Mouse (Mus musculus): Measurements from ENCODE around the gene Cacna1a.

DNA sequence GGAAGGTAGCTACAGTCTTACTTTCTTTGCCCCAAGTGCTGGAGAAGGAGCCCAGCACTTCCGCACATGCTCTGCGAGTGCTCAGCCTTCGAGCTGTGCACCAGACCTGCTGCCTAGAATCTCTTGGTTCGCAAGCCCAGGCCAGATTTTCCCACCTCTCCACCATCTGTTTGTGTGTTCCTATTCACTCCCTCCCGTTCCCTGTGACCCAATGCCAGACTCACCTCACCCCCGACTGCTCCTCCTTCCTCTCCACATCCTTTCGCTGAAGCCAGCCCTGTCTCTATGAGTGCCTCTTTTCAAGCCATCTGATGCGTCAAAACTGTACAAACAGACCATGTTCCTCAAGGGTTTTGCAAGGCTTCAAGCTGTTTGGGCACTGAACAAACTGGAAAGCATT is 38.3 kb downstream of the Cacna1a start:
- TF ChIP-seq CTCF (IDR thresholded peaks at IDR 0.05 in 2 of 3, conservative IDR thresholded peaks at IDR 0.05 in 1 of 3; ENCODE audit: control insufficient read depth in 1 of 3, insufficient read depth in 1 of 3, low read depth in 2 of 3, low read length in 3 of 3, poor library complexity in 1 of 3, severe bottlenecking in 1 of 3) (no peak), SIN3A (IDR thresholded peaks at IDR 0.05; ENCODE audit: low read length) (no peak), CHD2 (IDR thresholded peaks at IDR 0.05; ENCODE audit: low read length) (no peak), POLR2AphosphoS2 (IDR thresholded peaks at IDR 0.05; ENCODE audit: low read length) (no peak), POLR2A (IDR thresholded peaks at IDR 0.05; ENCODE audit: control insufficient read depth in 1 of 2, insufficient read depth in 1 of 2, low read depth in 1 of 2, low read length in 2 of 2, poor library complexity in 1 of 2) (no peak), BHLHE40 (IDR thresholded peaks at IDR 0.05; ENCODE audit: borderline replicate concordance, low read depth, low read length) (no peak), EP300 (IDR thresholded peaks at IDR 0.05; ENCODE audit: low read depth in 1 of 2, low read length in 2 of 2) (no peak), TCF12 (IDR thresholded peaks at IDR 0.05; ENCODE audit: low read depth, low read length) (no peak), GATA1 (IDR thresholded peaks at IDR 0.05; ENCODE audit: low read depth, low read length) (no peak)

Data from MEL (cell line).